Comparison of ENCODE assay signal across 12 mouse cellular contexts in genomic region chr12:25180861-25181260, GRCm38 (mm10).
DNase-seq lines count a peak whose midpoint lies in the region; ATAC-seq and TF ChIP-seq lines count a peak whose summit lies in the region.
"Had no signal": no experiment of that assay in that cellular context is flagged by ENCODE, and none has a peak within 500 bp of the region (broad histone marks: within the 10 kb centered on the region; RNA-seq: fewer than 3 reads in every experiment).

No protein-coding gene starts in this region.

- no peaks in the 10 kb centered on the region for H3K4me1 ChIP-seq in kidney, postnatal 0 days (replicated peaks; ENCODE audit: insufficient read depth, low read length)
- H3K4me1 ChIP-seq in testis, adult 2 months (ENCODE audit: control insufficient read depth, insufficient read depth, low read length): no peaks in the 10 kb centered on the region
- peaks cover 5% of the 10 kb centered on the region; the same call in 1 of the 2 replicates for H3K4me1 ChIP-seq in stomach, embryonic 16.5 days (ENCODE audit: control insufficient read depth, insufficient read depth, low read length)

- ATAC-seq in kidney, postnatal 0 days (replicated peaks; ENCODE audit: low FRiP score, low read depth): no peak
- ATAC-seq in stomach, embryonic 16.5 days (ENCODE audit: insufficient read depth, low FRiP score): no peak

- no peaks in the 10 kb centered on the region for H3K36me3 ChIP-seq in kidney, postnatal 0 days (ENCODE audit: insufficient read depth, low read length)
- H3K36me3 ChIP-seq in testis, adult 2 months (ENCODE audit: control insufficient read depth, insufficient read depth, low read length): no peaks in the 10 kb centered on the region
- H3K36me3 ChIP-seq in stomach, embryonic 16.5 days (ENCODE audit: control insufficient read depth, insufficient read depth, low read length): no peaks in the 10 kb centered on the region

- no peaks in the 10 kb centered on the region for H3K27me3 ChIP-seq in kidney, postnatal 0 days (ENCODE audit: insufficient read depth, low read length)
- H3K27me3 ChIP-seq in testis, adult 2 months (ENCODE audit: control insufficient read depth, insufficient read depth, low read length): no peaks in the 10 kb centered on the region
- H3K27me3 ChIP-seq in stomach, embryonic 16.5 days (ENCODE audit: control insufficient read depth, insufficient read depth, low read length): no peaks in the 10 kb centered on the region

- H3K9me3 ChIP-seq in kidney, postnatal 0 days (replicated peaks; ENCODE audit: low read length): no peaks in the 10 kb centered on the region
- no peaks in the 10 kb centered on the region for H3K9me3 ChIP-seq in stomach, embryonic 16.5 days (replicated peaks; ENCODE audit: control insufficient read depth, low read length)

- no peak overlapping the region for H3K4me2 ChIP-seq in kidney, postnatal 0 days (ENCODE audit: low read length)
- no peak overlapping the region for H3K4me2 ChIP-seq in stomach, embryonic 16.5 days (ENCODE audit: low read depth, low read length)
- H3K4me2 ChIP-seq: hindbrain, embryonic 14.5 days had no signal

- no peak for DNase-seq in kidney, postnatal 0 days (ENCODE audit: low spot score)
- DNase-seq in kidney, adult 8-10 months: no peak
- DNase-seq in testis, postnatal 10 days (ENCODE audit: low spot score): no peak
- DNase-seq in ZHBTc4 (ENCODE audit: low read depth, low spot score): peak; percentile 58
- DNase-seq in left cerebral cortex, adult 8-10 months (ENCODE audit: low spot score in 2 of 2): no peak
- DNase-seq in layer of hippocampus, adult 18-20 months (ENCODE audit: low spot score in 2 of 2): no peak
- DNase-seq: adrenal gland, postnatal 10 days; cerebellum, adult 18-20 months; kidney, postnatal 25 days had no signal

- no peak overlapping the region for H3K27ac ChIP-seq in kidney, postnatal 0 days
- H3K27ac ChIP-seq in testis, adult 2 months (ENCODE audit: control insufficient read depth, insufficient read depth, low read depth, low read length): no peak overlapping the region
- H3K27ac ChIP-seq in stomach, embryonic 16.5 days (ENCODE audit: low read length): peak overlapping the region; percentile 70
- H3K27ac ChIP-seq: hindbrain, embryonic 14.5 days had no signal

- H3K9ac ChIP-seq in kidney, postnatal 0 days (ENCODE audit: low read depth, low read length): no peak overlapping the region
- no peak overlapping the region for H3K9ac ChIP-seq in stomach, embryonic 16.5 days (ENCODE audit: low read length)
- H3K9ac ChIP-seq: hindbrain, embryonic 14.5 days had no signal

- TF ChIP-seq POLR2A in testis, adult 2 months (IDR thresholded peaks at IDR 0.05; ENCODE audit: control insufficient read depth, low read depth, low read length): no peak

- H3K4me3 ChIP-seq in kidney, postnatal 0 days (replicated peaks; ENCODE audit: low read depth, low read length): no peak overlapping the region
- no peak overlapping the region for H3K4me3 ChIP-seq in testis, adult 2 months (ENCODE audit: control insufficient read depth, low read depth, low read length)
- no peak overlapping the region for H3K4me3 ChIP-seq in stomach, embryonic 16.5 days (replicated peaks; ENCODE audit: low read length)

- TF ChIP-seq CTCF in kidney, postnatal 0 days (IDR thresholded peaks at IDR 0.05; ENCODE audit: low read depth): peak; percentile 46
- peak; percentile 33; the same call in 1 of the 2 replicates for TF ChIP-seq CTCF in testis, adult 2 months (IDR thresholded peaks at IDR 0.05; ENCODE audit: control insufficient read depth, insufficient read depth, insufficient replicate concordance, low read depth, low read length)

- WGBS in kidney, postnatal 0 days: 100% methylated on average over 1 of the region's 1 CpGs
- WGBS in stomach, embryonic 16.5 days: 100% methylated on average over 1 of the region's 1 CpGs
